Mouse (Mus musculus) lung, embryonic 15.5 days (tissue): ENCODE data around the gene Vps33a. TPM values are rescaled to one million over a fixed set of nuclear protein-coding genes. Genes with fewer than 3 reads are reported as not detected.

Source experiments
- ATAC-seq: fragments of 200-750 bp; cut with Nextera tagmentation; 2 replicates; pipeline ENCODE4 v1.8.0; 2017; ENCODE audit warnings: moderate number of reproducible peaks, borderline replicate concordance; ENCODE audit not compliant: low FRiP score, low TSS enrichment; ENCODE audit errors: extremely low read depth
- H3K27ac ChIP-seq: fragments of 300-500 bp; sonication (generic); 2 replicates; pipeline ENCODE4 v1.5.1; 2015; ENCODE audit warnings: moderate library complexity, mild to moderate bottlenecking, inconsistent platforms
- H3K27me3 ChIP-seq: fragments of 300-500 bp; sonication (generic); 2 replicates; pipeline ENCODE4 v1.6.1; 2015; ENCODE audit warnings: inconsistent platforms
- H3K36me3 ChIP-seq: fragments of 300-500 bp; sonication (generic); 2 replicates; pipeline ENCODE4 v1.6.1; 2015; ENCODE audit warnings: inconsistent platforms
- H3K4me1 ChIP-seq: fragments of 300-500 bp; sonication (generic); 2 replicates; pipeline ENCODE4 v1.6.1; 2015; ENCODE audit warnings: inconsistent platforms
- H3K4me2 ChIP-seq: fragments of 300-500 bp; sonication (generic); 2 replicates; pipeline ENCODE4 v1.6.1; 2015; ENCODE audit warnings: inconsistent platforms, mild to moderate bottlenecking, moderate library complexity
- H3K4me3 ChIP-seq: fragments of 300-500 bp; sonication (generic); 2 replicates; pipeline ENCODE4 v1.5.1; 2015; ENCODE audit warnings: mild to moderate bottlenecking, inconsistent platforms
- H3K9ac ChIP-seq: fragments of 300-500 bp; sonication (generic); 2 replicates; pipeline ENCODE4 v1.6.1; 2015; ENCODE audit warnings: inconsistent platforms
- H3K9me3 ChIP-seq: fragments of 300-500 bp; sonication (generic); 2 replicates; pipeline ENCODE4 v1.6.1; 2016; ENCODE audit warnings: inconsistent platforms
- WGBS: fragments of 180-500 bp; shearing (Covaris S2); methylation state at CpG from one replicate; pipeline ENCODE4 v1.1.7; 2015; 5-methylcytosine and 5-hydroxymethylcytosine counted together
- polyA plus RNA-seq: library from polyadenylated mRNA; unstranded; fragments of >200 nt; fragmentation: Nextera tagmentation; extraction: Ambion mirVana; gene quantifications from 2 replicates; pipeline ENCODE4 v1.2.1, GENCODE M21; 2015

Vps33a gene
- 24.1 and 24.7 TPM in 2 replicates for polyA plus RNA-seq

DNA sequence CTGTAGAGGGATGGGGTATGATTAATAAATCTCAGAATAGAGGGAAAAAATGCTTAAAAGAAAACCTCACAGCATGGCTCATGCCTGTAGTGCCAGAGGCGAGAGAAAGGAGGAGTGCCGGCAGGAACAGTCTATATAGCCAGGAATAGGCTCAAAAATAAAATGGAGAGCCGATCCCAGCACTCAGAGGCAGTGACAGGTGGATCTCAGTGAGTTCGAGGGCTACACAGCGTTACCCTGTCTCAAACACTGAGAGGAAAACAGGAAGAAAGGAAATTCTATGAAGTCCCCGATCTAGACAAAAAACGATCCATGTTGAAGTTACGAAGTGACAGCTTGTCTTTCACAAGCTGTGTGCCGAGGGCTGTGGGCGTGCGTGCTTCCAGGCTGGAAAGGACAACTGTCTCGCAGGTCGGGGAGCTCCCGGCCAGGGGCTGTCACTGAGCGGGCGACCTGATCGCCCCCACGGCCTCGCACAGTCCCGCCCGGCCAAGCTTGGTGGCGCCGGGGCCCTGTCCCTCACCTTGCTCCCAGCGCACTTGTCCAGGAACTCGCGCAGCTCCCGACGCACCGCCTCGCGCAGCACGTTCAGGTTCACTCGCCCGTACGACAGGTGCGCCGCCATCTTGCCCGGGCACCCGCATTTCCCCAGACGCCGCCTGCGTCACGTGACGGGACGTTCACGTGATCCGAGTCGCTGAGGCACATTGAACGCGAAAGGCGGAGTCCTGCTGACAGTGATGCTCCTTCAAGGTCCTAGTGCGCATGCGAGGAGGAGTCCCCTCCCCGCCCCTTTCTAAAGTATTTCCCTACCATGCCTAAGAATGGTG is at the start of gene Vps33a:
TSS of gene Vps33a (minus strand) at position 682 of the 830 bp plus-strand sequence.
- no peaks in the 10 kb centered on the region for H3K27me3 ChIP-seq
- ATAC-seq = peak; percentile 94
- peak within 1 kb of the TSS; percentile 51 for H3K9ac ChIP-seq
- WGBS = under 1% methylated on average over 54 of the region's 54 CpGs
- H3K9me3 ChIP-seq = no peaks in the 10 kb centered on the region
- peak within 1 kb of the TSS; percentile 24 for H3K27ac ChIP-seq
- peak within 1 kb of the TSS; percentile 77 for H3K4me2 ChIP-seq
- H3K4me3 ChIP-seq = peak within 1 kb of the TSS; percentile 71
- peaks cover 9% of the 10 kb centered on the region; the same call in 1 of the 2 replicates for H3K4me1 ChIP-seq
- H3K36me3 ChIP-seq = peaks cover 17% of the 10 kb centered on the region

DNA sequence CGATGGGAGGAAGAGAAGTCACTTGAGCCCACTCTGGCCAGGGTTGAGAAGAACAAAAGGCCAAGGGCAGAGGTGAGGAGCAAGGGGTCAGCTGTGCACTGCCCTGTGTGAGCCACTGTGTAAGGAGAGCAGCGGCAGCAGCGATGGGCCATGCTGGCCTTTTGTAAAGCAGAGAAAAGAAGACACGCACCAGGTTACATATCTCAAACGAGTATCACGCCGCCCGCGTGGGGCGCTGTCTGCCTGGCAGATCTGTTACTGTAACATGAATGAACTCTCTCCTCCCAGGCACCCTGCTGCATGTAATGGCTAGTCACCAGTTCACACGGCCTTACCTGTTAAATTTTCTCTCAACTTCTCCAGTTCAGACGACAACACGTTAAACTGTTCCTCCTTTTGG is 49.6 kb upstream of the Vps33a start:
- no peak for ATAC-seq
- Histone ChIP-seq H3K4me1 (no peaks in the 10 kb centered on the region), H3K36me3 (peaks cover 32% of the 10 kb centered on the region), H3K27ac (no peak overlapping the region), H3K4me2 (no peak overlapping the region), H3K4me3 (no peak overlapping the region), H3K9ac (no peak overlapping the region), H3K27me3 (no peaks in the 10 kb centered on the region), H3K9me3 (no peaks in the 10 kb centered on the region)
- WGBS = 81% methylated on average over 13 of the region's 13 CpGs

DNA sequence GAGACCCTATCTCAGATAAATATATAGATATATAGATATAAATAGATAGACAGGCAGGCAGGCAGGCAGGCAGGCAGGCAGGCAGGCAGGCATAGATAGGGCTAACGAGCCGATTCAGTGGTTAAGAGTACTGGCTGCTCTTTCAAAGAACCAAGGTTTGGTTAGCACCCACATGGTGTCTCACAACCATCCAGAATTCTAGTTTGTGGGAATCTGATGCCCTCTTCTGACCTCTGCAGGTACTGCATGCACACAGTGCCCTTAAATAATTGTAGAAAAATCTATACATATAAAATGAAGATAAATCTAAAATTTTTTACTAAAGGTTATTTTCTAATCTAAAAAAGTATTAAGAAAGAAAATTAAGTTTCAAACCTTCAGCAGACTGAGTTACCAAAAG is 45.7 kb upstream of the Vps33a start:
- Histone ChIP-seq H3K27ac (no peak overlapping the region), H3K4me1 (no peaks in the 10 kb centered on the region), H3K9me3 (no peaks in the 10 kb centered on the region), H3K9ac (no peak overlapping the region), H3K36me3 (peaks cover 52% of the 10 kb centered on the region), H3K27me3 (no peaks in the 10 kb centered on the region), H3K4me3 (no peak overlapping the region), H3K4me2 (no peak overlapping the region)
- 79% methylated on average over 2 of the region's 2 CpGs for WGBS
- no peak for ATAC-seq

DNA sequence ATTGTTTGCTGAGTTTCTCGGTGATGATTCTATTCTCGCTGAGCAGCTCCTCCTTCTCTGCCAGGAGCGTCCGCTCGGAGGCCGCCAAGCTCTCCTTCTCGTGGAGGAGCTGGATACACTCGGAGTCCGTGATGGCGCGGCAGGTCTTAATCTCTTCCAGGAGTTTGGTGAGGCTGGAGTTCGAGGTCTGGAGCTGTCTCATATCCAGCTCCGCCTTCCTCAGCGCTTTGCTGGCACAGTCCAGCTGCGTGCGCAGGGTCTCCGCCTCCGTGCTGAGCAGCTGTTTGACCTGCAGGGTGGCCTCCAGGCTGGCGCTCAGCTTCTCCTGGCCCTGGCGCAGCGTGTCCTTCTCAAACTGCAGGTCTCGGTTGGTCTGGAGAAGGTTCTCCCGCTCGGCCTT is 41.4 kb upstream of the Vps33a start:
- no peaks in the 10 kb centered on the region for H3K27me3 ChIP-seq
- no peaks in the 10 kb centered on the region for H3K4me1 ChIP-seq
- H3K4me2 ChIP-seq = no peak overlapping the region
- H3K9ac ChIP-seq = no peak overlapping the region
- 87% methylated on average over 24 of the region's 24 CpGs for WGBS
- H3K9me3 ChIP-seq = no peaks in the 10 kb centered on the region
- H3K27ac ChIP-seq = no peak overlapping the region
- no peak overlapping the region for H3K4me3 ChIP-seq
- H3K36me3 ChIP-seq = peaks cover 52% of the 10 kb centered on the region
- no peak for ATAC-seq

DNA sequence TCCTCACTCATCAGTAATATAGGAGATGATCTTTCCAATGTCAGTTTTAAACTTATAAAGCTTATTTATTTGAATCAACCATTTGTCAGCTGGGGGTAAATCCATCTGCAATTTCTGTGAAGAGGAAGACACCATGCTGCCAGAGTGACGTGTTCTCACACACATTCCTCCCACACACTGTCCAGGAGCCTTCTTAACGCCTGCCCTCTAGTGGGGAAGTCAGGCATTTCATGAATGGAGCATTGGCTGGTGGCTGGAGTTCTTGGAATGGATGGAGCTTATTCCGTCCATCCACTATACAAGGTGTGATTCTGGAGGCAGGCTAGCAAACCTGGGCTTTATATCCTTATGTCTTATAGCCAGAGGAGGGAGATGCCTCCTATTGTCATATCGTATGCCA is 37.0 kb upstream of the Vps33a start:
- Histone ChIP-seq H3K27me3 (no peaks in the 10 kb centered on the region), H3K36me3 (peaks cover 48% of the 10 kb centered on the region), H3K4me2 (no peak overlapping the region), H3K9me3 (no peaks in the 10 kb centered on the region), H3K9ac (no peak overlapping the region), H3K4me3 (no peak overlapping the region), H3K27ac (no peak overlapping the region), H3K4me1 (peaks cover 4% of the 10 kb centered on the region; the same call in 1 of the 2 replicates)
- no peak for ATAC-seq
- 26% methylated on average over 4 of the region's 4 CpGs for WGBS

DNA sequence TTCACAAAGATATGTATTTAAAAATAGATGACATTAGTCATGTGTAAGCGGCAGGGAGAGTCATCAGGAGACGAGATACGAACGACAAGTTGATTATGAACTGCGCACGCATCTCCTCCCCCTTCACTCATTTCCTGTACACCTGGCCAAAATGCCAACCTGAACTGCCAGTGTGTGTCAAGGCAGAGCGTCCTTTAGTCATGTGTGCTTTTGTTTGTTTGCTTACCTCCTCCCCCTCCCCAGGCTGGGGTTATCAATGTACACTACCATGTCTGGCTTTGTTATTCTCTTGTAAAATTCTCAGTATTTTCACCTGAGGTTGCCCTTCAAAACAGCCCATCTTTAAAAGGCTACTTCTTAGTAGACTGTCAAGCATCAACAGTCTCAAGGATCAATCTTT is 36.6 kb upstream of the Vps33a start:
- no peaks in the 10 kb centered on the region for H3K27me3 ChIP-seq
- no peak overlapping the region for H3K27ac ChIP-seq
- H3K4me1 ChIP-seq = peaks cover 4% of the 10 kb centered on the region; the same call in 1 of the 2 replicates
- H3K9me3 ChIP-seq = no peaks in the 10 kb centered on the region
- peaks cover 44% of the 10 kb centered on the region for H3K36me3 ChIP-seq
- no peak overlapping the region for H3K4me3 ChIP-seq
- no peak for ATAC-seq
- 90% methylated on average over 7 of the region's 7 CpGs for WGBS
- no peak overlapping the region for H3K9ac ChIP-seq
- no peak overlapping the region for H3K4me2 ChIP-seq

DNA sequence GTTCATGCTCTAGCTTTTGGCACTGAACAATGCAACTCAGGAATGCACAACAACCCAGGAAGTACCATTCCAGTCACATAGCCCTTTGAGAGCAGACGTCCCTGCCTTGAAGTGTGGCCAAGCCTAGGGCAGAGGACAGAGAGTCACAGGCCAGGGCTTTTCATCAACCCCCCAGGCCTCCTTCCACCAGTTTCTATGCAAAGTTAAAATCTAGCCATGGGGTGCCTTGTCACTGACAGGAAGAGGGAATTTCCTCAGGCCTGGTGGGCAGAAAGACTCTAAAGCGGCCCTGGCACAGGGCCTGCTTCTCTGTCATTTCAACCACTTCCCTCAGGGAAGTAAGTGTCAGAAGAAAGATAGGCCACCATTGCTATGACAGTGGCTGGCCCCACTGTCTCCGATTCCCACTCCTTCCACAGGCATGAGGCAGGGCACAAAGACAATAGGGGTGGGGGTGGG is 34.4 kb upstream of the Vps33a start:
- 60% methylated on average over 3 of the region's 3 CpGs for WGBS
- H3K27ac ChIP-seq = peak overlapping the region; percentile 35
- H3K27me3 ChIP-seq = no peaks in the 10 kb centered on the region
- no peak overlapping the region for H3K4me2 ChIP-seq
- ATAC-seq = 0 out of 2 replicates have a peak, but pooled peaks have one; percentile 52
- H3K9ac ChIP-seq = no peak overlapping the region
- H3K9me3 ChIP-seq = no peaks in the 10 kb centered on the region
- H3K36me3 ChIP-seq = peaks cover 33% of the 10 kb centered on the region
- H3K4me1 ChIP-seq = peaks cover 4% of the 10 kb centered on the region; the same call in 1 of the 2 replicates
- no peak overlapping the region for H3K4me3 ChIP-seq

DNA sequence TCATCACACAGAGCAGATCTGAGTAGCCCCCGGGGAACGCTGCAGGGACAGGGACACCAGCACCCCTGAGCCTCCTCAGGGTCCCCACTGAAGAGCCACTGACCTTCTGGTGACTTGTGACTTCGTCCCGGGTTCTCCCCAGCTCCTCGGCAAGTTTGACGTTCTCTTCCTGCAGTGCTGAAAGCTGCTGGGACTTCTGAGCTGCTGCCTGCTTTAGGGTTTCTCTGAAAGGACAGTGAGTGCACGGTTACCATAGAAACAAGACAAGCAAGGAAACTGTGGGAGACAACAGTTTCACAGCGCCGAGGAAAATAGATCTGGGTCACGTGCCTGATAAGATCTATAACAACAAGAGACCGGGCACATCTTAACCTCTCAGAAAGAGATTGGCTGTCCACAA is 30.7 kb upstream of the Vps33a start:
- ATAC-seq = no peak
- Histone ChIP-seq H3K27ac (no peak overlapping the region), H3K4me3 (no peak overlapping the region), H3K27me3 (no peaks in the 10 kb centered on the region), H3K9ac (no peak overlapping the region), H3K4me1 (peaks cover 4% of the 10 kb centered on the region; the same call in 1 of the 2 replicates), H3K9me3 (no peaks in the 10 kb centered on the region), H3K36me3 (peaks cover 37% of the 10 kb centered on the region), H3K4me2 (no peak overlapping the region)
- WGBS = 43% methylated on average over 11 of the region's 11 CpGs

DNA sequence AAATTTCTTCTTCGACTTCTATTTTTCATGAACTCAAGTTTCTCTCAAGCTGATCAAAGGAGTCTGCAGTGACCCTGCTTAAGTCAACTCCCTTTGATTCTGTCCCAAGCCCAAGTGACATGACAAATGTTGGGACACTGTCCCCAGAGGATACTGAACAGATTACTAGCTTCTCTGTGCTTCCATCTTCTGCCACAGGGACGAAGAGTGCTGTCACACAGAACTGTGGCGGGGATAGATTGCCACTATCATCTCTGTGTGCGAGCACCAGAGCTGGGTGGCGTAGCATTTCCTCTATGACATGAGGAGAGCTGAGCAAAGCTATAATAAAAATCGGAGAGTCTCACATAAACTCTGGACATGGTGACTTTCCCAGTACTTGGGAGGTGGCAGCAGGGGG is 29.3 kb upstream of the Vps33a start:
- Histone ChIP-seq H3K4me2 (no peak overlapping the region), H3K27me3 (no peaks in the 10 kb centered on the region), H3K9ac (no peak overlapping the region), H3K36me3 (peaks cover 31% of the 10 kb centered on the region), H3K27ac (0 out of 2 replicates have a peak overlapping the region, but pooled peaks have one; percentile 6), H3K9me3 (no peaks in the 10 kb centered on the region), H3K4me1 (peaks cover 2% of the 10 kb centered on the region; the same call in 1 of the 2 replicates), H3K4me3 (no peak overlapping the region)
- ATAC-seq = no peak
- WGBS = 80% methylated on average over 6 of the region's 6 CpGs

DNA sequence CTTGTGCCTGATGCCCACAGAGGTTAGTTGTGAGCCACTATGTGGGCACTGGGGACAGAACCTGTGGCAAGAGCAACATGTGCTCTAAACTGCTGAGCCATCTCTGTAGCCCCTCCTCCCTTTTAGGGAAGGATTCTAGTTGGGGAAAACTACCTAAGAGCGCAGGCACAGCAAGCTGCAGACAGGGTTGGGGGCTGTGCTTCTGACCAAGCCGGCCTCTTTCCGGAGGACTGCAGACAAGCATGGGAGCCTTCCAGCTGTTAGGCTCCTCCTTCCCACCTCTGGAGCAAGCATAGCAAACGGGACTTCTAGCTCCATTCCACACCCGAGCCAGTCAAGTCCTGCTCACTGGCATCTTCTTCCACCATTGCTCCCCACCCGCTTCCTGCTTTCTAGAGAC is 26.5 kb upstream of the Vps33a start:
- H3K27ac ChIP-seq = peak overlapping the region; percentile 15; the same call in 1 of the 2 replicates
- no peak overlapping the region for H3K4me2 ChIP-seq
- no peaks in the 10 kb centered on the region for H3K27me3 ChIP-seq
- no peak for ATAC-seq
- no peaks in the 10 kb centered on the region for H3K4me1 ChIP-seq
- 57% methylated on average over 6 of the region's 6 CpGs for whole genome bisulfite sequencing
- no peaks in the 10 kb centered on the region for H3K9me3 ChIP-seq
- H3K36me3 ChIP-seq = peaks cover 24% of the 10 kb centered on the region
- H3K4me3 ChIP-seq = no peak overlapping the region
- H3K9ac ChIP-seq = no peak overlapping the region

DNA sequence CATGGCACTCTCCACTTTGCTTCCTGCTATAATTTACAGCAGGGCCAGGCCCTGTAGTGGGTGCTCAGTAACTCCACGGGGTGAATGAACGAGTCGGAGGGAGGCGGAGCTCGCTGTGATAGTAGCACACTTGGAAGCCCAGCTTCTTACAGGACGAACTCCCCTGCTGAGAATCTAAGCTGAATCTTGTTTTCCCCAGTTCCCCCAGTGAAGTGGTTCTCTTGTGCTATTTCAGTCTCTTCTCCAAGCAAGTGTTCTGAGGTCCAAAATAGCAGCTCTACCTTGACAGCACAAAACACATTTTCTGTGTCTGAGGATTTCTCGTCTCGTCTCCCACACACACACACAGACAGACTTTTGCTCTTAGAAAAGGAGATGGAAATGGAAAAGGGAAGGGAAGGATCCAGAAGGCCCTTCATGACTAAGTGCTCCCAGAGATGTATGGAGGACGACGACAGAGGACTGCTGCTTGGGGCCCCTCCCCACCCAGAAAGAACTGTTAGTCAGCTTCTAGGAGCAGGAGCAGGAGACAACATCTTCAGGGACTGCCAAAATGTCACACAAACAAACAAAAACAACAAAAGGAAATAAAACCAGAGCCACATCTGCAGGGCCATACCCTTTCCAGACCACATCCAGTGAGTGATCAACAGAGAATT is 20.9 kb upstream of the Vps33a start:
- Histone ChIP-seq H3K4me2 (no peak overlapping the region), H3K4me3 (no peak overlapping the region), H3K27ac (no peak overlapping the region), H3K9ac (no peak overlapping the region), H3K4me1 (no peaks in the 10 kb centered on the region), H3K27me3 (no peaks in the 10 kb centered on the region), H3K36me3 (peaks cover 14% of the 10 kb centered on the region), H3K9me3 (no peaks in the 10 kb centered on the region)
- WGBS = 76% methylated on average over 10 of the region's 10 CpGs
- no peak for ATAC-seq

DNA sequence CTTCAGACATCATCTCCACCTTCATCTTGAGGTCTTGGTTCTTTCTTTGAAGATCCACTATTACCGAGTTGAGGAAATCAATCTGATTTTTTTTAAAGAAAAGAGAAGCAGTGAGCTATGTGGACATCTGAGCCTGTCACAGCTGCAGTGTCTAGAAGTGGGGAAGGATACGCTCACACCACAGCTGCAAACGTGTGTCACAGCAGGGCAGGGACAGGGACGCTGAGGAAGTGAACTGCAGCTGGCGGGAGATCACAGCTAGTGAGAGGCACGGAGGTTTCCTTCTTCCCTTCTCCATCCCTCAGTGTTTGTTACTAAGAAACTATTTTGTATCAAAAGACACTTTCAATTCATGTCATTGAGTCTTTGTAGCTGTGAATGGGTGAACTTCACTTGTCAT is 7.2 kb upstream of the Vps33a start:
- H3K27me3 ChIP-seq = no peaks in the 10 kb centered on the region
- H3K4me3 ChIP-seq = no peak overlapping the region
- H3K4me2 ChIP-seq = no peak overlapping the region
- 84% methylated on average over 6 of the region's 6 CpGs for WGBS
- no peak overlapping the region for H3K9ac ChIP-seq
- ATAC-seq = no peak
- H3K36me3 ChIP-seq = peaks cover 34% of the 10 kb centered on the region; the same call in 1 of the 2 replicates
- no peaks in the 10 kb centered on the region for H3K4me1 ChIP-seq
- H3K9me3 ChIP-seq = no peaks in the 10 kb centered on the region
- H3K27ac ChIP-seq = no peak overlapping the region
